Mouse (Mus musculus) C2C12 (cell line): Measurements from ENCODE around the gene Gm49337. TPM values are rescaled to one million over a fixed set of nuclear protein-coding genes. Genes with fewer than 3 reads are reported as not detected.

ENCODE experiments used
- H3K27me3 ChIP-seq: one replicate; pipeline ENCODE4 v1.6.1; 2011; ENCODE audit not compliant: control insufficient read depth, insufficient read depth, insufficient read length
- H3K36me3 ChIP-seq: one replicate; pipeline ENCODE4 v1.6.1; 2011; ENCODE audit not compliant: control insufficient read depth, insufficient read depth
- H3K4me3 ChIP-seq: one replicate; pipeline ENCODE4 v1.5.1; 2011; ENCODE audit warnings: mild to moderate bottlenecking, control low read depth; ENCODE audit not compliant: poor library complexity, insufficient read depth, severe bottlenecking
- H3K79me2 ChIP-seq: one replicate; pipeline ENCODE4 v1.6.1; 2011; ENCODE audit not compliant: control insufficient read depth, insufficient read depth
- H3K79me3 ChIP-seq: one replicate; pipeline ENCODE4 v1.6.1; 2011; ENCODE audit warnings: low read depth, control low read depth
- H3ac ChIP-seq: one replicate; pipeline ENCODE3; 2011; ENCODE audit warnings: low read depth; ENCODE audit not compliant: control insufficient read depth, insufficient read length
- CEBPB ChIP-seq: IDR thresholded peaks from one replicate; pipeline ENCODE4 v1.6.1; 2011; ENCODE audit warnings: low read depth, mild to moderate bottlenecking, control low read depth, moderate library complexity
- CTCF ChIP-seq: IDR thresholded peaks from one replicate; pipeline ENCODE4 v1.5.1; 2011; ENCODE audit not compliant: control insufficient read depth, insufficient read depth, insufficient read length
- FOSL1 ChIP-seq: IDR thresholded peaks from one replicate; pipeline ENCODE4 v1.8.0; 2011; ENCODE audit warnings: mild to moderate bottlenecking, low read length; ENCODE audit not compliant: poor library complexity, insufficient read depth, severe bottlenecking
- MAX ChIP-seq: IDR thresholded peaks from one replicate; pipeline ENCODE4 v1.6.1; 2011; ENCODE audit warnings: mild to moderate bottlenecking, control low read depth
- MYOD1 ChIP-seq: IDR thresholded peaks from one replicate; pipeline ENCODE4 v1.6.1; 2011; ENCODE audit warnings: low read depth; ENCODE audit not compliant: control insufficient read depth, insufficient read length
- MYOG ChIP-seq: IDR thresholded peaks from one replicate; pipeline ENCODE4 v1.6.1; 2011; ENCODE audit not compliant: control insufficient read depth, insufficient read length; ENCODE audit errors: extremely low read depth
- USF1 ChIP-seq: IDR thresholded peaks from one replicate; pipeline ENCODE4 v1.6.1; 2011; ENCODE audit warnings: low read depth, mild to moderate bottlenecking, control low read depth, moderate library complexity
- polyA plus RNA-seq: library from polyadenylated mRNA; unstranded; fragments of >200 nt; fragmentation: generic; extraction: Trizol; gene quantifications from one replicate; pipeline ENCODE4 v1.2.1, GENCODE M21; 2012; ENCODE audit warnings: missing spikeins

The Gm49337 gene
- polyA plus RNA-seq, 1 experiment: not detected

DNA sequence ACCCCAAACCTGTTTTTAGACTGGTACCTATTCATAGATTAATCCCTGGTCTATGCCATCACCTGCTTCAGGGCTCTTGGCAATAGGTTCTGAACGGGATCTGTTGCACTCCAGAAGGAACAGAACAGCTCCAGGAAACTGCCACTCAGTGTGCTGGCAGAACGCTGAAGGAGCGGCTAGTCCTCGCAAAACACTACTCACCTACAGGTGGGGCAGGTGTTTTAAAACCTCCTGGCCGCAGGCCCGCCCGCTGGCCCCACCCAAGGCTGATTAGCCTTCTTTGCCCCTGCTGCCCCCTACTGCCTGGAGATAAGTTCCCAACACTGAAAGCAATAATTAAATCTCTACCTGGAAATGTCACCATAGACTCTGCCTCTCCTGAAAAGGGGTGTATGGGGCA lies 5.8 kb upstream of the Gm49337 start, which contains the start of gene Tspan1:
Gene Tspan1, minus strand, starts transcription at position 198 of the 400 bp plus-strand sequence.
- H3K27me3 ChIP-seq: no peaks in the 10 kb centered on the region
- no peaks in the 10 kb centered on the region for H3K79me3 ChIP-seq
- no peaks in the 10 kb centered on the region for H3K79me2 ChIP-seq
- TF ChIP-seq CEBPB (no peak), MAX (no peak), USF1 (no peak), MYOD1 (no peak), MYOG (no peak), CTCF (no peak), FOSL1 (no peak)
- no peak within 1 kb of the TSS for H3ac ChIP-seq
- H3K4me3 ChIP-seq: no peak within 1 kb of the TSS
- peaks cover under 1% of the 10 kb centered on the region for H3K36me3 ChIP-seq

DNA sequence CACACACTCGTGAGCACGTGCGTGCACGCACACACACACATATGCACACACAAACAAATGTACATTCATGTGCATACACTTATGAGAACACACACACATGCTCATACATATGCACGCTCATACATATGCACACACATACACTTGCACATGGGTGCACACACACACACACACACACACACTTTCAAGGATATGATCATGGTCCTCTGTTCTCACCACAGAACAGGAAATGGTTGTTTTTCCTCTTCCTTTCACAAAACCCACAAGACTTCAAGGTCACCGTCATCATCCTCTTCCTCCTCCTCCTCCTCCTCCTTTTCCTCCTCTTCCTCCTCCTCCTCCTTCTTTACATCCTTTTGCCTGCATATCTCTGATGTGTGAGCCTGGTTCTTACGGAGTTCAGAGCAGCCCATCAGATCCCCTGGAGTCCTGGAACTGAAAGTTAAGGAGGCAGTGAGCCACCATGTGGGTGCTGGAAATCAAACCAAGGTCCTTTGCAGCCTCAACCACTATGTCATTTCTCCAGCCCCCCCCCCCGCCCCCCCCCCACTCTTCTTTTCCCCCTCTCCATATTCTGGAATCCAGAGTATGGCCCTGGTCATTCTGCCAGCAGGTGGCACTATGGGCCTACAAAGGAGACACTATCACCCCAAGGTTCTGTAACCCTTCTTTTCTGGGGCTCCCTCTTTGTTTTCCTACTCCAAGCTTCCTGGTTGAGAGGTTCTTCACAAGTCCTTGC lies 4.4 kb upstream of the Gm49337 start:
- no peak for TF ChIP-seq MAX
- TF ChIP-seq CTCF: peak; percentile 21
- TF ChIP-seq CEBPB: no peak
- Histone ChIP-seq H3ac (no peak overlapping the region), H3K79me3 (no peaks in the 10 kb centered on the region), H3K27me3 (no peaks in the 10 kb centered on the region), H3K4me3 (no peak overlapping the region), H3K36me3 (no peaks in the 10 kb centered on the region), H3K79me2 (no peaks in the 10 kb centered on the region)

DNA sequence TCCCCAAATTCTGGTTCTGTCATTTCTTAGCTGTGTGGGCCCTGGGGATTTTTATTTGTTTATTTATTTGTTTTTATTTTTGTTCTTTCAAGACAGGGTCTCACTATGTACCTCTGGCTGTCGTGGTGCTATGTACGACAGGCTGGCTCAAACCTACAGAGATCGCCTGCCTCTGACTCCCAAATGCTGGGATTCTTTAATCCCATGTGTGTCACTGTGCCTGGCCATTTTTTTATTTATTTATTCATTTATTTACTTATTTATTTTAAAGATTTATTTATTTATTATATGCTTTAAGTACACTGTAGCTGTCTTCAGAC lies 3.9 kb upstream of the Gm49337 start:
- H3K4me3 ChIP-seq: no peak overlapping the region
- H3K79me3 ChIP-seq: no peaks in the 10 kb centered on the region
- no peak for TF ChIP-seq USF1
- no peak for TF ChIP-seq MAX
- TF ChIP-seq CTCF: no peak
- no peak for TF ChIP-seq CEBPB
- TF ChIP-seq MYOG: no peak
- no peak for TF ChIP-seq MYOD1
- no peak for TF ChIP-seq FOSL1
- H3K27me3 ChIP-seq: no peaks in the 10 kb centered on the region
- H3ac ChIP-seq: no peak overlapping the region
- H3K79me2 ChIP-seq: no peaks in the 10 kb centered on the region
- no peaks in the 10 kb centered on the region for H3K36me3 ChIP-seq

DNA sequence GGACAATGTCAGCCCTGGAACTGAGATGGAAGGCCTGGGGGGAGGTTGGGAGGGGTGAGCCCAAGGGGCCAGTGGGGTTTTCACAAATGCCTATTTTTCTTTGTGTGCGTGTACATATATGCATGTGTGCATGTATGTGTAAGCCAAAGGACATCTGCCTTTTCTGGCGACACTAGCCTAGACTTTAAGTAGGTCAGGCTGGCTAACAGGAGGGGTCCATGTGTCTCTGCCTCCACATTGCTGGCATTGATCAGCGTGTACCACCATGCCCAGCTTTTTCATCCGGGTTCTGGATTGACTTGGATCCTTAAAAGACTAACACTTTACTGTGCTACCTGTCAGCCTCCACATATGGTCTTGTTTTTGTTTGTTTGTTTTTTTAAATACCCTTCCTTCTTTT lies 568 bp downstream of the Gm49337 start:
- no peaks in the 10 kb centered on the region for H3K79me3 ChIP-seq
- H3K36me3 ChIP-seq: no peaks in the 10 kb centered on the region
- H3K79me2 ChIP-seq: no peaks in the 10 kb centered on the region
- H3ac ChIP-seq: no peak overlapping the region
- H3K4me3 ChIP-seq: no peak overlapping the region
- no peak for TF ChIP-seq FOSL1
- no peak for TF ChIP-seq MYOD1
- no peak for TF ChIP-seq MYOG
- TF ChIP-seq USF1: no peak
- no peak for TF ChIP-seq MAX
- TF ChIP-seq CEBPB: no peak
- no peak for TF ChIP-seq CTCF
- no peaks in the 10 kb centered on the region for H3K27me3 ChIP-seq

DNA sequence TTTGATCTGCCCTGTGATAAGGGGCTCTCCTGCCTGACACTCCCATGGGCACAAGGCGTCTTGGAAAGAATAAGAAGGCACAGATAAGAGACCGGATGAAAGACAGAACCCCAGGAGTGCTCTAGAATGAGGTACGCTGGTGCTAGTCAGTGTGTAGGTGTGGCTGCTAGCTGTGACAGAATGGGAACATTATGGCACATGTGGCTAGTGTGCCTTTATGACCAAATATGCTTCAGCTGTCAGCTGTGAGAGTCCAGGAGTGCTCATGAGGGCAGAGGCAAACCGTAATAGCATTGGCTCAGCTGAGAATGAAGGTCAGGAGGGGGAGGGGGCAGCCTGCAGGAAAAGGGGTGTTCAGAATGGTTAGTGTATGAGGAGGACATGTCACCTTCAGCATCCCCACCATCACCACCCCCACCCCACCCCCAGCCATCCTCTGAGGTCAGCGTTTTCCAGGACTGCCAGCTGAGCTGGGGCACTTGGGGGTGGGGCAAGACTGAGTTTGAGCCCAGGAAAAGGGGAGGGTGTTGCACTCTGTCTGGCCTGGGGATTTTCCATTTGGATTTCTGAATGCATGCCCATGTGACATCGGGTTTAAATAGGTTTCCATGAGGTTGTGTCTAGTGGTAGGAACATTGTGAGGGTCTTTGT lies 1.4 kb downstream of the Gm49337 start:
- Histone ChIP-seq H3K27me3 (no peaks in the 10 kb centered on the region), H3K79me2 (no peaks in the 10 kb centered on the region), H3ac (no peak overlapping the region), H3K79me3 (no peaks in the 10 kb centered on the region), H3K4me3 (no peak overlapping the region), H3K36me3 (no peaks in the 10 kb centered on the region)
- peak; percentile 58 for TF ChIP-seq USF1
- TF ChIP-seq MYOG: no peak

DNA sequence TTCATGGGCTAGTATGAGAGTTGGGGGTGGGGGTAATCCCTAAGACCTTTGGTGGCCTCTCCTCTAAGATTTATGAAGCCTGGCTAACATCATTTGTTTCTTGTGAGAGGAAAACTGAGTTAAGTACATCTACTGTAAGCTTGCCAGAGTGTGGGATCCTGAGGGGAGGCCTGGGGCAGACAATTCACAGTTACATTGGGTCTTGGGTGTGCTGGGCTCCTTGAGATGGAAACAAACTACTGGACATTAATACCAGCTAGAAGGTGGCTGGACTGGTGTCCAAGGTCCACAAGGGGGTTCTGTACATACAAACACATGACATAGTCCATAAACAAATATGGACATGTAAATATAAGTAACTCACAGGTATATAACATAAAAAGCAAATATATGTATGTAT lies 2.0 kb downstream of the Gm49337 start:
- Histone ChIP-seq H3K79me2 (no peaks in the 10 kb centered on the region), H3K4me3 (no peak overlapping the region), H3K27me3 (no peaks in the 10 kb centered on the region), H3K36me3 (no peaks in the 10 kb centered on the region), H3ac (no peak overlapping the region), H3K79me3 (no peaks in the 10 kb centered on the region)
- TF ChIP-seq CTCF (no peak), MYOD1 (no peak), FOSL1 (no peak), USF1 (no peak), MAX (no peak), MYOG (no peak), CEBPB (no peak)
